Mouse (Mus musculus): ENCODE measurements around the gene Actn1. TPM values are rescaled to one million over a fixed set of nuclear protein-coding genes. Genes with fewer than 3 reads are reported as not detected.

Actn1 gene
- total RNA-seq, 2 experiments from 2014 or later: 65.4 to 68.2 TPM

GRCm38 (mm10) chr12:80198487-80198886 lies 61.7 kb downstream of the Actn1 start:
- DNase-seq: peak; percentile 62
- intact Hi-C loops (cut with DNase I): loop anchor here (5.0 kb wide), 1 partner anchor 189 kb away; no protein-coding TSS in a partner anchor

- intact Hi-C loops (cut with DNase I): loop anchor here (5.0 kb wide), 1 partner anchor 190 kb away; no protein-coding TSS in a partner anchor
- peak; percentile 61 for DNase-seq
These were observed 62.8 kb downstream of the Actn1 start for GRCm38 (mm10) chr12:80197343-80197742.

GRCm38 (mm10) chr12:80191806-80192205 lies 68.4 kb downstream of the Actn1 start:
- intact Hi-C loops (cut with DNase I): no loop called here
- DNase-seq: no peak

GRCm38 (mm10) chr12:80191371-80191770 lies 68.8 kb downstream of the Actn1 start:
- intact Hi-C loops (cut with DNase I): no loop called here

GRCm38 (mm10) chr12:80190915-80191314 lies 69.3 kb downstream of the Actn1 start:
- intact Hi-C loops (cut with DNase I): no loop called here
- peak; percentile 44 for DNase-seq

More at GRCm38 (mm10) chr12:80191371-80191770, 68.8 kb downstream of the Actn1 start:
- no peak for DNase-seq

- DNase-seq: no peak
- intact Hi-C loops (cut with DNase I): no loop called here
These were observed 76.1 kb downstream of the Actn1 start for GRCm38 (mm10) chr12:80184041-80184440.

GRCm38 (mm10) chr12:80181831-80182230 lies 78.3 kb downstream of the Actn1 start:
- no peak for DNase-seq
- intact Hi-C loops (cut with DNase I): no loop called here

- intact Hi-C loops (cut with DNase I): no loop called here
- DNase-seq: peak; percentile 48
These were observed 82.1 kb downstream of the Actn1 start for GRCm38 (mm10) chr12:80178035-80178434.

- intact Hi-C loops (cut with DNase I): no loop called here
- DNase-seq: no peak
These were observed 91.4 kb downstream of the Actn1 start for GRCm38 (mm10) chr12:80168736-80169135.

- peak; percentile 87 for DNase-seq
- intact Hi-C loops (cut with DNase I): no loop called here
These were observed 91.9 kb downstream of the Actn1 start for GRCm38 (mm10) chr12:80168178-80168686.

GRCm38 (mm10) chr12:80167321-80167720 lies 92.8 kb downstream of the Actn1 start:
- DNase-seq: no peak
- intact Hi-C loops (cut with DNase I): no loop called here

GRCm38 (mm10) chr12:80166651-80167050 lies 93.5 kb downstream of the Actn1 start:
- intact Hi-C loops (cut with DNase I): no loop called here
- DNase-seq: no peak

- intact Hi-C loops (cut with DNase I): no loop called here
- DNase-seq: no peak
These were observed 95.6 kb downstream of the Actn1 start for GRCm38 (mm10) chr12:80164526-80164925.

GRCm38 (mm10) chr12:80162448-80162847 lies 97.7 kb downstream of the Actn1 start:
- intact Hi-C loops (cut with DNase I): no loop called here
- DNase-seq: no peak

GRCm38 (mm10) chr12:80157675-80158074 lies 102.5 kb downstream of the Actn1 start:
- intact Hi-C loops (cut with DNase I): loop anchor here (5.0 kb wide), 1 partner anchor 230 kb away; no protein-coding TSS in a partner anchor
- no peak for DNase-seq

GRCm38 (mm10) chr12:80153687-80154326 lies 106.4 kb downstream of the Actn1 start:
- DNase-seq: peak; percentile 68
- intact Hi-C loops (cut with DNase I): no loop called here

GRCm38 (mm10) chr12:80153078-80153477 lies 107.1 kb downstream of the Actn1 start:
- no peak for DNase-seq
- intact Hi-C loops (cut with DNase I): no loop called here

GRCm38 (mm10) chr12:80151821-80152220 lies 108.3 kb downstream of the Actn1 start:
- DNase-seq: no peak
- intact Hi-C loops (cut with DNase I): no loop called here

- no peak for DNase-seq
- intact Hi-C loops (cut with DNase I): no loop called here
These were observed 109.5 kb downstream of the Actn1 start for GRCm38 (mm10) chr12:80150624-80151023.

- intact Hi-C loops (cut with DNase I): no loop called here
- DNase-seq: no peak
These were observed 112.5 kb downstream of the Actn1 start for GRCm38 (mm10) chr12:80147563-80148214.

GRCm38 (mm10) chr12:80146227-80147223 lies 113.6 kb downstream of the Actn1 start:
- peak; percentile 74 for DNase-seq
- intact Hi-C loops (cut with DNase I): no loop called here

Data from left cerebral cortex, postnatal 4 days (tissue).